Mouse (Mus musculus) olfactory bulb, adult 2 months (tissue): Measurements from ENCODE around the gene Cabp2.

Experiments
- CTCF ChIP-seq: fragments of 200-500 bp; IDR thresholded peaks from 2 replicates; pipeline ENCODE4 v1.5.1; 2012; ENCODE audit warnings: low read depth, mild to moderate bottlenecking, low read length, moderate library complexity; ENCODE audit not compliant: insufficient read depth
- POLR2A ChIP-seq: fragments of 200-500 bp; IDR thresholded peaks from 2 replicates; pipeline ENCODE4 v1.6.1; 2012; ENCODE audit warnings: mild to moderate bottlenecking, low read depth, low read length, moderate library complexity; ENCODE audit not compliant: insufficient read depth

DNA sequence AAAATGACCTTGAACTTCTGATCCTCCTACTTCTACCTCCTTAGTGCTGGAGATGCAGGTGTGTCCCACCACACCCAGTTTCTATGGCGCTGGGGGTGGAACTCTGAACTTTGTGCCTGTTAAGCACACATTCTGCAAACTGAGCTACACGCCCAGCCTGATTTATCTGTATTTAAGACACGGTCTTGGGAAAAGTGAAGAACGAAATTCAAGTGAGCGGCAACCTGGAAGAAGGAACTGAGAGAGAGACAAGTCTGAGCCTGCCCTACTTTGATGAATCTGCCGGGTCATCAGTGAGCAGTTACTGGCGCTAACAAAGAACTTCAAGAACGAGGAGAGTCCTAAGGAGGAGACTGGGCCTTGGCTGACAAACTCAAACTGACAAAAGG is 34.5 kb upstream of the Cabp2 start:
- TF ChIP-seq CTCF (no peak), POLR2A (no peak)
